Mouse (Mus musculus) neural tube, embryonic 12.5 days (tissue): Measurements from ENCODE around the gene Rap1gap2. TPM values are rescaled to one million over a fixed set of nuclear protein-coding genes. Genes with fewer than 3 reads are reported as not detected.
"Not testable (repeated sequence)": the region's sequence is repeated elsewhere in the genome, so short reads cannot be mapped to it uniquely, and the experiment has no call there.

Source experiments
- ATAC-seq: fragments of 200-750 bp; cut with Nextera tagmentation; 2 replicates; pipeline ENCODE4 v1.8.0; 2017; ENCODE audit warnings: low read depth, mild to moderate bottlenecking, moderate TSS enrichment, moderate library complexity; ENCODE audit not compliant: low FRiP score
- H3K27ac ChIP-seq: fragments of 300-500 bp; sonication (generic); 2 replicates; pipeline ENCODE4 v1.5.1; 2016
- H3K27me3 ChIP-seq: fragments of 300-500 bp; sonication (generic); replicated peaks from 2 replicates; pipeline ENCODE4 v1.6.1; 2016; ENCODE audit warnings: mild to moderate bottlenecking
- H3K36me3 ChIP-seq: fragments of 300-500 bp; sonication (generic); 2 replicates; pipeline ENCODE4 v1.6.1; 2016; ENCODE audit warnings: mild to moderate bottlenecking
- H3K4me1 ChIP-seq: fragments of 300-500 bp; sonication (generic); 2 replicates; pipeline ENCODE4 v1.6.1; 2016
- H3K4me2 ChIP-seq: fragments of 300-500 bp; sonication (generic); replicated peaks from 2 replicates; pipeline ENCODE4 v1.6.1; 2016; ENCODE audit warnings: mild to moderate bottlenecking
- H3K4me3 ChIP-seq: fragments of 300-500 bp; sonication (generic); 2 replicates; pipeline ENCODE4 v1.5.1; 2016
- H3K9ac ChIP-seq: fragments of 300-500 bp; sonication (generic); 2 replicates; pipeline ENCODE4 v1.6.1; 2016; ENCODE audit warnings: mild to moderate bottlenecking
- H3K9me3 ChIP-seq: fragments of 300-500 bp; sonication (generic); 2 replicates; pipeline ENCODE4 v1.6.1; 2016; ENCODE audit warnings: mild to moderate bottlenecking
- WGBS: fragments of 180-500 bp; shearing (Covaris S2); methylation state at CpG from one replicate; pipeline ENCODE4 v1.1.7; 2016; 5-methylcytosine and 5-hydroxymethylcytosine counted together
- polyA plus RNA-seq: library from polyadenylated mRNA; unstranded; fragments of >200 nt; fragmentation: Nextera tagmentation; extraction: Ambion mirVana; gene quantifications from 2 replicates; pipeline ENCODE4 v1.2.1, GENCODE M21; 2016

Rap1gap2 gene
- polyA plus RNA-seq, 1 experiment from 2014 or later, result 10.1 TPM

GRCm38 (mm10) chr11:74589401-74590238 is 21.1 kb downstream of the Rap1gap2 start:
- ATAC-seq, result peak; percentile 81
- Histone ChIP-seq H3K4me3 (peak overlapping the region; percentile 40), H3K27ac (peak overlapping the region; percentile 32; the same call in 1 of the 2 replicates), H3K9ac (peak overlapping the region; percentile 60), H3K9me3 (no peaks in the 10 kb centered on the region), H3K4me2 (peak overlapping the region; percentile 63), H3K36me3 (no peaks in the 10 kb centered on the region), H3K27me3 (peaks cover 48% of the 10 kb centered on the region), H3K4me1 (0 out of 2 replicates have a peak, but pooled peaks cover 3% of the 10 kb centered on the region)
- 4% methylated on average over 66 of the region's 66 CpGs for WGBS

GRCm38 (mm10) chr11:74586401-74586800 is 24.3 kb downstream of the Rap1gap2 start:
- no peak overlapping the region for H3K27ac ChIP-seq
- peaks cover 39% of the 10 kb centered on the region for H3K27me3 ChIP-seq
- H3K9me3 ChIP-seq, result no peaks in the 10 kb centered on the region
- no peak overlapping the region for H3K4me3 ChIP-seq
- H3K4me1 ChIP-seq, result 0 out of 2 replicates have a peak, but pooled peaks cover 3% of the 10 kb centered on the region
- no peak for ATAC-seq
- 62% methylated on average over 5 of the region's 5 CpGs for whole genome bisulfite sequencing
- no peak overlapping the region for H3K9ac ChIP-seq
- H3K4me2 ChIP-seq, result no peak overlapping the region
- H3K36me3 ChIP-seq, result no peaks in the 10 kb centered on the region

- Histone ChIP-seq H3K4me3 (no peak overlapping the region), H3K4me2 (no peak overlapping the region; the same call in 1 of the 2 replicates), H3K9ac (no peak overlapping the region), H3K4me1 (0 out of 2 replicates have a peak, but pooled peaks cover 3% of the 10 kb centered on the region), H3K27ac (no peak overlapping the region), H3K9me3 (no peaks in the 10 kb centered on the region), H3K36me3 (no peaks in the 10 kb centered on the region), H3K27me3 (peaks cover 26% of the 10 kb centered on the region)
- no peak for ATAC-seq
- WGBS, result 68% methylated on average over 10 of the region's 10 CpGs
Observed at GRCm38 (mm10) chr11:74584946-74585723, 25.6 kb downstream of the Rap1gap2 start.

- Histone ChIP-seq H3K27ac (no peak overlapping the region), H3K4me3 (no peak overlapping the region), H3K9me3 (no peaks in the 10 kb centered on the region), H3K36me3 (no peaks in the 10 kb centered on the region), H3K4me2 (no peak overlapping the region), H3K9ac (no peak overlapping the region), H3K4me1 (no peaks in the 10 kb centered on the region), H3K27me3 (peaks cover 14% of the 10 kb centered on the region)
- WGBS, result 73% methylated on average over 7 of the region's 7 CpGs
- no peak for ATAC-seq
Observed at GRCm38 (mm10) chr11:74583824-74584349, 26.8 kb downstream of the Rap1gap2 start.

GRCm38 (mm10) chr11:74582464-74582863 is 28.3 kb downstream of the Rap1gap2 start:
- H3K27me3 ChIP-seq, result no peaks in the 10 kb centered on the region; the same call in 1 of the 2 replicates
- no peaks in the 10 kb centered on the region for H3K9me3 ChIP-seq
- H3K4me1 ChIP-seq, result no peaks in the 10 kb centered on the region
- H3K36me3 ChIP-seq, result no peaks in the 10 kb centered on the region
- H3K4me2 ChIP-seq, result no peak overlapping the region
- H3K4me3 ChIP-seq, result no peak overlapping the region
- no peak for ATAC-seq
- no peak overlapping the region for H3K27ac ChIP-seq
- 82% methylated on average over 3 of the region's 3 CpGs for WGBS
- H3K9ac ChIP-seq, result no peak overlapping the region

GRCm38 (mm10) chr11:74581333-74581732 is 29.4 kb downstream of the Rap1gap2 start:
- H3K4me3 ChIP-seq, H3K36me3 ChIP-seq: not testable (repeated sequence)

GRCm38 (mm10) chr11:74577068-74577467 is 33.6 kb downstream of the Rap1gap2 start:
- H3K4me1 ChIP-seq, result no peaks in the 10 kb centered on the region
- no peak overlapping the region for H3K9ac ChIP-seq
- no peak overlapping the region for H3K4me3 ChIP-seq
- no peak overlapping the region for H3K4me2 ChIP-seq
- 74% methylated on average over 3 of the region's 3 CpGs for WGBS
- no peak overlapping the region for H3K27ac ChIP-seq
- no peaks in the 10 kb centered on the region for H3K27me3 ChIP-seq
- no peaks in the 10 kb centered on the region for H3K36me3 ChIP-seq
- no peaks in the 10 kb centered on the region for H3K9me3 ChIP-seq
- ATAC-seq, result no peak

More at GRCm38 (mm10) chr11:74581333-74581732, 29.4 kb downstream of the Rap1gap2 start:
- not testable (repeated sequence) for H3K27me3 ChIP-seq, H3K4me2 ChIP-seq, H3K9me3 ChIP-seq, H3K4me1 ChIP-seq, H3K27ac ChIP-seq, H3K9ac ChIP-seq, ATAC-seq
- whole genome bisulfite sequencing, result 56% methylated on average over 4 of the region's 4 CpGs

GRCm38 (mm10) chr11:74575940-74576339 is 34.8 kb downstream of the Rap1gap2 start:
- no peaks in the 10 kb centered on the region for H3K27me3 ChIP-seq
- 79% methylated on average over 3 of the region's 3 CpGs for WGBS

GRCm38 (mm10) chr11:74574768-74575434 is 35.8 kb downstream of the Rap1gap2 start:
- Histone ChIP-seq H3K36me3 (no peaks in the 10 kb centered on the region), H3K27ac (no peak overlapping the region), H3K27me3 (no peaks in the 10 kb centered on the region), H3K4me3 (no peak overlapping the region), H3K4me1 (no peaks in the 10 kb centered on the region), H3K4me2 (no peak overlapping the region), H3K9ac (no peak overlapping the region), H3K9me3 (no peaks in the 10 kb centered on the region)
- ATAC-seq, result no peak
- WGBS, result 83% methylated on average over 4 of the region's 4 CpGs

More at GRCm38 (mm10) chr11:74575940-74576339, 34.8 kb downstream of the Rap1gap2 start:
- no peak overlapping the region for H3K9ac ChIP-seq
- H3K9me3 ChIP-seq, result no peaks in the 10 kb centered on the region
- H3K27ac ChIP-seq, result no peak overlapping the region
- H3K36me3 ChIP-seq, result no peaks in the 10 kb centered on the region
- H3K4me3 ChIP-seq, result no peak overlapping the region
- no peaks in the 10 kb centered on the region for H3K4me1 ChIP-seq
- no peak for ATAC-seq
- H3K4me2 ChIP-seq, result no peak overlapping the region

GRCm38 (mm10) chr11:74572459-74573061 is 38.2 kb downstream of the Rap1gap2 start:
- Histone ChIP-seq H3K9me3 (no peaks in the 10 kb centered on the region), H3K4me2 (no peak overlapping the region), H3K27ac (no peak overlapping the region), H3K27me3 (no peaks in the 10 kb centered on the region), H3K9ac (no peak overlapping the region), H3K4me1 (no peaks in the 10 kb centered on the region), H3K4me3 (no peak overlapping the region), H3K36me3 (no peaks in the 10 kb centered on the region)
- WGBS, result 87% methylated on average over 6 of the region's 6 CpGs
- no peak for ATAC-seq

- no peaks in the 10 kb centered on the region for H3K27me3 ChIP-seq
- no peak overlapping the region for H3K27ac ChIP-seq
- H3K36me3 ChIP-seq, result no peaks in the 10 kb centered on the region
- no peak for ATAC-seq
- no peak overlapping the region for H3K9ac ChIP-seq
- 74% methylated on average over 6 of the region's 6 CpGs for WGBS
- no peaks in the 10 kb centered on the region for H3K9me3 ChIP-seq
- H3K4me1 ChIP-seq, result no peaks in the 10 kb centered on the region
- no peak overlapping the region for H3K4me2 ChIP-seq
- H3K4me3 ChIP-seq, result no peak overlapping the region
Observed at GRCm38 (mm10) chr11:74569735-74570134, 41.0 kb downstream of the Rap1gap2 start.
